Comparison of ENCODE assay signal across 8 mouse cellular contexts in the genomic region with DNA sequence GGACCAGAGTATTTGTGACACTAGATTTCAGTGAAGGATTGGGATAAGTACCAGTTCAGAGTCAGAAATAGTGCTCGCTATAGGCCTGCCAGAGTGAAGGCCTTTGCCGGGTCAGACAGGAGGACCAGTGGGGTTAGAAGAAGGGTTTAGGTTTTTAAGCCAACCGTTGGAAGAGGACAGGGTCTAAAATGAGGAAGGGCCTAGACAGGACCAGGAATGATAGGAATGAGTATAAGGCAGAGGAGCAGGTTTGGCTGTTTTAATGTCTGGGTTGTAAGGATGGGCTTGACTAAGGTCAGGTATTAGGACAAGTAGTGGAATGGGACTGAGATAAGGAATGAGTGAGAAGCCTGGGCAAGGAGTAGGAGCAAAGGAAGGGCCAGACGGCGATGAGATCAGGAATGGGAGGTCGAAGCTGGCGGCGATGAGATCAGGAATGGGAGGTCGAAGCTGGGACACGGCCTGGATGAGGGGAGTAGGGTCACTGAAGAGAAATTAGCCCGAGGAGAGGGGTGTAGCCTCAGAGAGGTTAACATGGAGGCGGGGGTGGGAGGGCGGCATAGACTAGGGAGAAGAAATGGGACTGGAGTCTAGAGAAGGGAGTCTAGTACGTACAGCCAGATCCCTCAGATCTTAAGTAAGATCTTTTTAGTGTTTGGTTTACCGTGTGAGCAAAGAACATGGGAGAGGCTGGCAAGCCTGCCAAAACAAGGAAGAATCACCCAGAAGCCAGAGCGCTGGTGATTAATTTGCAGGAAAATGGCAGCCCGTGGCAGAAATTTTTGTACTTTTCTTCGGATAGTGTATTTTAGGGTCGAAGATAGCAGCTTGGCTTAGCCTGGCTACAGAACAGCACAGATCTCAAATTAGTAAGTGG. TPM values are rescaled to one million over a fixed set of nuclear protein-coding genes. Genes with fewer than 3 reads are reported as not detected.
DNase-seq lines count a peak whose midpoint lies in the region; ATAC-seq and TF ChIP-seq lines count a peak whose summit lies in the region.

No protein-coding gene starts in this region.

- H3K27ac ChIP-seq in lung, embryonic 16.5 days (ENCODE audit: low read length): peak overlapping the region; percentile 69
- H3K27ac ChIP-seq in hindbrain, embryonic 10.5 days: peak overlapping the region; percentile 99
- H3K27ac ChIP-seq in liver, postnatal 0 days (ENCODE audit: low read depth): peak overlapping the region; percentile 81

- peaks cover 23% of the 10 kb centered on the region for H3K4me1 ChIP-seq in lung, embryonic 16.5 days (replicated peaks; ENCODE audit: control insufficient read depth, insufficient read depth, low read length)
- H3K4me1 ChIP-seq in hindbrain, embryonic 10.5 days (replicated peaks): peaks cover 46% of the 10 kb centered on the region
- H3K4me1 ChIP-seq in liver, postnatal 0 days (ENCODE audit: insufficient read depth): peaks cover 49% of the 10 kb centered on the region

- TF ChIP-seq EP300 in liver, postnatal 0 days (IDR thresholded peaks at IDR 0.05; ENCODE audit: low read depth): no peak

- no peak for TF ChIP-seq CTCF in liver, postnatal 0 days (IDR thresholded peaks at IDR 0.05; ENCODE audit: low read depth)

- no peaks in the 10 kb centered on the region for H3K9me3 ChIP-seq in lung, embryonic 16.5 days (ENCODE audit: control insufficient read depth, low read length)
- no peaks in the 10 kb centered on the region for H3K9me3 ChIP-seq in hindbrain, embryonic 10.5 days
- no peaks in the 10 kb centered on the region for H3K9me3 ChIP-seq in liver, postnatal 0 days (ENCODE audit: low read length)

- no peaks in the 10 kb centered on the region for H3K36me3 ChIP-seq in lung, embryonic 16.5 days (ENCODE audit: control insufficient read depth, insufficient read depth, low read length)
- H3K36me3 ChIP-seq in hindbrain, embryonic 10.5 days: peaks cover 4% of the 10 kb centered on the region; the same call in 1 of the 2 replicates
- H3K36me3 ChIP-seq in liver, postnatal 0 days (replicated peaks; ENCODE audit: insufficient read depth, low read length): no peaks in the 10 kb centered on the region

- 14% methylated on average over 19 of the region's 19 CpGs for WGBS in lung, embryonic 16.5 days
- WGBS in hindbrain, embryonic 10.5 days: 24% methylated on average over 19 of the region's 19 CpGs
- 15% methylated on average over 19 of the region's 19 CpGs for WGBS in liver, postnatal 0 days (ENCODE audit: insufficient replicate concordance)

- H3K27me3 ChIP-seq in lung, embryonic 16.5 days (ENCODE audit: control insufficient read depth, insufficient read depth, low read depth, low read length): no peaks in the 10 kb centered on the region
- peaks cover 11% of the 10 kb centered on the region; the same call in 1 of the 2 replicates for H3K27me3 ChIP-seq in hindbrain, embryonic 10.5 days (ENCODE audit: insufficient read depth, poor library complexity, severe bottlenecking)
- no peaks in the 10 kb centered on the region for H3K27me3 ChIP-seq in liver, postnatal 0 days (ENCODE audit: insufficient read depth, low read length)

- peak overlapping the region; percentile 91 for H3K4me2 ChIP-seq in lung, embryonic 16.5 days (ENCODE audit: low read depth, low read length)
- peak overlapping the region; percentile 90 for H3K4me2 ChIP-seq in liver, postnatal 0 days (ENCODE audit: low read depth, low read length)

- H3K9ac ChIP-seq in lung, embryonic 16.5 days (ENCODE audit: low read length): peak overlapping the region; percentile 73
- H3K9ac ChIP-seq in liver, postnatal 0 days (replicated peaks): peak overlapping the region; percentile 95

- no peak for DNase-seq in lung, postnatal 25 days (ENCODE audit: low spot score)
- peak; percentile 46 for DNase-seq in adipocyte (ENCODE audit: low spot score)
- DNase-seq in embryo, embryonic 11 days: peak; percentile 31
- peak; percentile 31 for DNase-seq in hindbrain, embryonic 10.5 days (ENCODE audit: low spot score)
- DNase-seq in liver, postnatal 0 days: no peak
- no peak for DNase-seq in yolk sac, embryonic 10.5 days (ENCODE audit: low spot score)
- DNase-seq in urinary bladder, postnatal 4 days (ENCODE audit: low spot score in 2 of 2): no peak

- ATAC-seq in lung, embryonic 16.5 days (ENCODE audit: low read depth): 0 out of 2 replicates have a peak, but pooled peaks have one; percentile 3
- no peak for ATAC-seq in liver, postnatal 0 days

- peak overlapping the region; percentile 79 for H3K4me3 ChIP-seq in lung, embryonic 16.5 days (ENCODE audit: low read length)
- H3K4me3 ChIP-seq in hindbrain, embryonic 10.5 days: peak overlapping the region; percentile 92
- peak overlapping the region; percentile 98 for H3K4me3 ChIP-seq in liver, postnatal 0 days (ENCODE audit: low read depth, low read length)

RNA-seq across cellular contexts. Expression of a gene that starts 1.4 kb away (rescaled TPM):
- 3.9 and 4.4 TPM in 2 replicates for polyA plus RNA-seq in lung, embryonic 16.5 days (2015; fragmentation: Nextera tagmentation; extraction: Ambion mirVana)
- 6.7 and 7.1 TPM in 2 replicates for polyA plus RNA-seq in hindbrain, embryonic 10.5 days (2016; fragmentation: Nextera tagmentation; extraction: Ambion mirVana)
- 4.7 TPM in 2 replicates for polyA plus RNA-seq in liver, postnatal 0 days (2015; fragmentation: Nextera tagmentation; extraction: Ambion mirVana)

Comparison
In these comparisons a context has a peak if more than half of its experiments do, and no peak if none do; other contexts are left out.
1. DNase-seq: peak in adipocyte (single experiment), embryo, embryonic 11 days (single experiment) and hindbrain, embryonic 10.5 days (single experiment); none in lung, postnatal 25 days (single experiment), liver, postnatal 0 days (single experiment), yolk sac, embryonic 10.5 days (single experiment) and urinary bladder, postnatal 4 days (0 of 2).
2. Peak in every context shown above with its lines, with median percentiles within 50 percentile points of each other: H3K27ac ChIP-seq and H3K4me3 ChIP-seq.